Mouse (Mus musculus): Measurements from ENCODE around the gene Podxl2.

DNA sequence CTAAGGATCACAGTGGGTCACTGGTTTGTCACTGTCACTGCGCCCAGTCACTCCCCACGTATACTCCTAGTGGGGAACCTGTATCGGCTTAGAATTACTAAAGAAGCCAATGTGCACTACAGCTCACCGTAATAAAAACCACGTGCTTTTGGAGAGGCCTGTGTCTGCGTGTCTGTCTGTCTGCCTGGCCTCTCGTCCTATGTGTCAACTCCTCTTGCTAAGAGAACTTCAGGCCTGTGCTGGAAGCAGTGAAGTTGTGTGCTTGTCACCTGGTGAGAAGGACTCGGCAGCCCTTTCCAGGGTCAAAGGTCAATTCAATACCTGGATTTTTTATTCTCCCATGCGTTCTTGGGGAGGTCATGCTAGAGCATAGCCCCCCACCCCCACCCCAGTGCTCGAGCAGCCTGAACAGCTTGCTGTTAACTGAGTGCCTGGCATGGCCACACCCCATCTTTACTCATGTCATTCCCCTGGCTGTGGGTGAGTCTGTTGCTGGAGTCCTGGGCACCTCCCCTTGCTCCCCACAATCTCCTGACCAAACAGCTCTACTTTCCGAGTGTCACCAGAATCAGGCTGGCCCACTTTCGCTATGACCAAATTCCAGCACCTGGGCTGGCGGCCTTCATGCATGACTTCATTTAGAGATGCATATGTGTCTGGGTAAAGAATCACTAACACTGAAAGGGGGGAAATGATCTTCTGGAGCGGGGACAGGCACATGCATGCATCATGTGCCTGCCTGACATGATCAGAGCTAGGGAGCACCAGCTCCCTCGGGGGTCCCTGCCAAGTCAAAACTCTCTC lies 46.4 kb downstream of the Podxl2 start:
- TF ChIP-seq CTCF (IDR thresholded peaks at IDR 0.05; ENCODE audit: extremely low read depth, insufficient read depth, insufficient read length, insufficient replicate concordance) (no peak), POLR2A (IDR thresholded peaks at IDR 0.05; ENCODE audit: low read depth, low read length) (no peak)

Data from spleen, adult 2 months (tissue).